Mouse (Mus musculus) forebrain, embryonic 10.5 days (tissue): ENCODE measurements around the gene Rps6kl1. TPM values are rescaled to one million over a fixed set of nuclear protein-coding genes. Genes with fewer than 3 reads are reported as not detected.

Source experiments
- DNase-seq: peaks from one replicate; pipeline ENCODE4 v3.0.0-alpha.2; 2017; ENCODE audit warnings: low spot score; ENCODE audit errors: extremely low spot score
- H3K27ac ChIP-seq: fragments of 300-500 bp; sonication (generic); 2 replicates; pipeline ENCODE4 v1.5.1; 2016; ENCODE audit warnings: mild to moderate bottlenecking
- H3K27me3 ChIP-seq: fragments of 300-500 bp; sonication (generic); 2 replicates; pipeline ENCODE4 v1.6.1; 2016; ENCODE audit warnings: mild to moderate bottlenecking; ENCODE audit not compliant: poor library complexity, severe bottlenecking
- H3K36me3 ChIP-seq: fragments of 300-500 bp; sonication (generic); replicated peaks from 2 replicates; pipeline ENCODE4 v1.6.1; 2016; ENCODE audit warnings: mild to moderate bottlenecking, moderate library complexity
- H3K4me1 ChIP-seq: fragments of 300-500 bp; sonication (generic); 2 replicates; pipeline ENCODE4 v1.6.1; 2016
- H3K4me3 ChIP-seq: fragments of 300-500 bp; sonication (generic); 2 replicates; pipeline ENCODE4 v1.5.1; 2016; ENCODE audit warnings: mild to moderate bottlenecking, moderate library complexity
- H3K9me3 ChIP-seq: fragments of 300-500 bp; sonication (generic); 2 replicates; pipeline ENCODE4 v1.6.1; 2016; ENCODE audit warnings: mild to moderate bottlenecking, moderate library complexity
- WGBS: fragments of 180-500 bp; shearing (Covaris S2); methylation state at CpG from one replicate; pipeline ENCODE4 v1.1.7; 2016; 5-methylcytosine and 5-hydroxymethylcytosine counted together
- polyA plus RNA-seq: library from polyadenylated mRNA; unstranded; fragments of >200 nt; fragmentation: Nextera tagmentation; extraction: Ambion mirVana; gene quantifications from 2 replicates; pipeline ENCODE4 v1.2.1, GENCODE M21; 2016

The Rps6kl1 gene
- polyA plus RNA-seq, 1 experiment from 2014 or later, result 1.0 TPM

GRCm38 (mm10) chr12:85108643-85109042 lies 42.4 kb downstream of the Rps6kl1 start:
- 60% methylated on average over 3 of the region's 3 CpGs for WGBS

GRCm38 (mm10) chr12:85106292-85106691 lies 44.8 kb downstream of the Rps6kl1 start:
- H3K27me3 ChIP-seq, result no peaks in the 10 kb centered on the region
- H3K27ac ChIP-seq, result no peak overlapping the region
- peak overlapping the region; percentile 36 for H3K4me3 ChIP-seq
- DNase-seq, result peak; percentile 34
- peaks cover 40% of the 10 kb centered on the region for H3K4me1 ChIP-seq
- no peaks in the 10 kb centered on the region for H3K9me3 ChIP-seq
- no peaks in the 10 kb centered on the region for H3K36me3 ChIP-seq
- WGBS, result 3% methylated on average over 8 of the region's 8 CpGs

More at GRCm38 (mm10) chr12:85108643-85109042, 42.4 kb downstream of the Rps6kl1 start:
- H3K4me1 ChIP-seq, result peaks cover 60% of the 10 kb centered on the region
- H3K36me3 ChIP-seq, result peaks cover 8% of the 10 kb centered on the region
- no peak overlapping the region for H3K4me3 ChIP-seq
- no peaks in the 10 kb centered on the region for H3K9me3 ChIP-seq
- H3K27ac ChIP-seq, result no peak overlapping the region
- H3K27me3 ChIP-seq, result no peaks in the 10 kb centered on the region
- DNase-seq, result no peak

GRCm38 (mm10) chr12:85104789-85105188 lies 46.3 kb downstream of the Rps6kl1 start:
- Histone ChIP-seq H3K27ac (no peak overlapping the region), H3K4me1 (peaks cover 37% of the 10 kb centered on the region), H3K27me3 (no peaks in the 10 kb centered on the region), H3K9me3 (no peaks in the 10 kb centered on the region), H3K36me3 (no peaks in the 10 kb centered on the region), H3K4me3 (no peak overlapping the region)
- DNase-seq, result no peak
- 91% methylated on average over 8 of the region's 8 CpGs for WGBS

- Histone ChIP-seq H3K36me3 (no peaks in the 10 kb centered on the region), H3K27ac (no peak overlapping the region), H3K27me3 (no peaks in the 10 kb centered on the region), H3K4me1 (peaks cover 25% of the 10 kb centered on the region), H3K4me3 (no peak overlapping the region), H3K9me3 (no peaks in the 10 kb centered on the region)
- no peak for DNase-seq
- WGBS, result 90% methylated on average over 8 of the region's 8 CpGs
Observed at GRCm38 (mm10) chr12:85103096-85103495, 48.0 kb downstream of the Rps6kl1 start.

GRCm38 (mm10) chr12:85101521-85102106 lies 49.5 kb downstream of the Rps6kl1 start:
- Histone ChIP-seq H3K27ac (no peak overlapping the region), H3K4me1 (peaks cover 22% of the 10 kb centered on the region), H3K36me3 (no peaks in the 10 kb centered on the region), H3K27me3 (no peaks in the 10 kb centered on the region), H3K4me3 (no peak overlapping the region), H3K9me3 (no peaks in the 10 kb centered on the region)
- 89% methylated on average over 5 of the region's 5 CpGs for WGBS
- DNase-seq, result no peak

- no peak overlapping the region for H3K27ac ChIP-seq
- no peaks in the 10 kb centered on the region for H3K36me3 ChIP-seq
- WGBS, result 66% methylated on average over 14 of the region's 14 CpGs
- DNase-seq, result no peak
- no peak overlapping the region for H3K4me3 ChIP-seq
- H3K9me3 ChIP-seq, result no peaks in the 10 kb centered on the region
- peaks cover 16% of the 10 kb centered on the region for H3K4me1 ChIP-seq
- no peaks in the 10 kb centered on the region for H3K27me3 ChIP-seq
Observed at GRCm38 (mm10) chr12:85101001-85101400, 50.1 kb downstream of the Rps6kl1 start.

GRCm38 (mm10) chr12:85095859-85096258 lies 55.2 kb downstream of the Rps6kl1 start:
- no peak for DNase-seq
- H3K27ac ChIP-seq, result no peak overlapping the region
- 92% methylated on average over 7 of the region's 7 CpGs for WGBS
- peaks cover 8% of the 10 kb centered on the region for H3K4me1 ChIP-seq
- no peak overlapping the region for H3K4me3 ChIP-seq
- peaks cover 7% of the 10 kb centered on the region; the same call in 1 of the 2 replicates for H3K36me3 ChIP-seq
- no peaks in the 10 kb centered on the region for H3K9me3 ChIP-seq
- H3K27me3 ChIP-seq, result no peaks in the 10 kb centered on the region

GRCm38 (mm10) chr12:85095146-85095545 lies 55.9 kb downstream of the Rps6kl1 start:
- no peaks in the 10 kb centered on the region for H3K27me3 ChIP-seq
- H3K4me1 ChIP-seq, result peaks cover 7% of the 10 kb centered on the region
- no peak for DNase-seq
- H3K36me3 ChIP-seq, result peaks cover 7% of the 10 kb centered on the region; the same call in 1 of the 2 replicates
- WGBS, result 85% methylated on average over 11 of the region's 11 CpGs
- H3K27ac ChIP-seq, result 0 out of 2 replicates have a peak overlapping the region, but pooled peaks have one; percentile 8
- no peaks in the 10 kb centered on the region for H3K9me3 ChIP-seq
- H3K4me3 ChIP-seq, result no peak overlapping the region

GRCm38 (mm10) chr12:85094706-85095105 lies 56.4 kb downstream of the Rps6kl1 start:
- Histone ChIP-seq H3K36me3 (peaks cover 10% of the 10 kb centered on the region), H3K4me1 (peaks cover 7% of the 10 kb centered on the region), H3K4me3 (no peak overlapping the region), H3K9me3 (no peaks in the 10 kb centered on the region), H3K27me3 (no peaks in the 10 kb centered on the region), H3K27ac (no peak overlapping the region)
- 81% methylated on average over 10 of the region's 10 CpGs for WGBS
- DNase-seq, result no peak

GRCm38 (mm10) chr12:85094010-85094409 lies 57.1 kb downstream of the Rps6kl1 start:
- Histone ChIP-seq H3K27me3 (no peaks in the 10 kb centered on the region), H3K9me3 (peaks cover 1% of the 10 kb centered on the region; the same call in 1 of the 2 replicates), H3K27ac (no peak overlapping the region), H3K4me1 (peaks cover 7% of the 10 kb centered on the region), H3K4me3 (no peak overlapping the region), H3K36me3 (peaks cover 17% of the 10 kb centered on the region)
- DNase-seq, result no peak
- 47% methylated on average over 14 of the region's 14 CpGs for WGBS

- no peaks in the 10 kb centered on the region for H3K27me3 ChIP-seq
- H3K9me3 ChIP-seq, result peaks cover 7% of the 10 kb centered on the region; the same call in 1 of the 2 replicates
- no peak overlapping the region for H3K27ac ChIP-seq
- 6% methylated on average over 3 of the region's 3 CpGs for WGBS
- H3K36me3 ChIP-seq, result peaks cover 35% of the 10 kb centered on the region
- H3K4me3 ChIP-seq, result no peak overlapping the region
- H3K4me1 ChIP-seq, result peaks cover 7% of the 10 kb centered on the region
- DNase-seq, result peak; percentile 45
Observed at GRCm38 (mm10) chr12:85092214-85092613, 58.9 kb downstream of the Rps6kl1 start.

- no peak for DNase-seq
- peaks cover 45% of the 10 kb centered on the region for H3K36me3 ChIP-seq
- no peaks in the 10 kb centered on the region for H3K27me3 ChIP-seq
- H3K4me1 ChIP-seq, result peaks cover 7% of the 10 kb centered on the region
- WGBS, result 79% methylated on average over 3 of the region's 3 CpGs
- no peak overlapping the region for H3K27ac ChIP-seq
- peaks cover 7% of the 10 kb centered on the region; the same call in 1 of the 2 replicates for H3K9me3 ChIP-seq
- H3K4me3 ChIP-seq, result no peak overlapping the region
Observed at GRCm38 (mm10) chr12:85091190-85091589, 59.9 kb downstream of the Rps6kl1 start.

- no peak overlapping the region for H3K27ac ChIP-seq
- no peaks in the 10 kb centered on the region for H3K27me3 ChIP-seq
- H3K4me1 ChIP-seq, result no peaks in the 10 kb centered on the region
- 94% methylated on average over 12 of the region's 12 CpGs for WGBS
- H3K36me3 ChIP-seq, result peaks cover 40% of the 10 kb centered on the region
- no peak for DNase-seq
- H3K4me3 ChIP-seq, result no peak overlapping the region
- H3K9me3 ChIP-seq, result peaks cover 7% of the 10 kb centered on the region; the same call in 1 of the 2 replicates
Observed at GRCm38 (mm10) chr12:85087845-85088244, 63.2 kb downstream of the Rps6kl1 start.
